Mouse (Mus musculus): ENCODE results near the gene Entpd2. TPM values are rescaled to one million over a fixed set of nuclear protein-coding genes. Genes with fewer than 3 reads are reported as not detected.
A peak's percentile ranks its signal among the peaks of the same experiment; 100 is the strongest.

Gene Entpd2
- 18.8 and 23.8 TPM in 2 replicates for polyA plus RNA-seq (2012; rRNA removed)

DNA sequence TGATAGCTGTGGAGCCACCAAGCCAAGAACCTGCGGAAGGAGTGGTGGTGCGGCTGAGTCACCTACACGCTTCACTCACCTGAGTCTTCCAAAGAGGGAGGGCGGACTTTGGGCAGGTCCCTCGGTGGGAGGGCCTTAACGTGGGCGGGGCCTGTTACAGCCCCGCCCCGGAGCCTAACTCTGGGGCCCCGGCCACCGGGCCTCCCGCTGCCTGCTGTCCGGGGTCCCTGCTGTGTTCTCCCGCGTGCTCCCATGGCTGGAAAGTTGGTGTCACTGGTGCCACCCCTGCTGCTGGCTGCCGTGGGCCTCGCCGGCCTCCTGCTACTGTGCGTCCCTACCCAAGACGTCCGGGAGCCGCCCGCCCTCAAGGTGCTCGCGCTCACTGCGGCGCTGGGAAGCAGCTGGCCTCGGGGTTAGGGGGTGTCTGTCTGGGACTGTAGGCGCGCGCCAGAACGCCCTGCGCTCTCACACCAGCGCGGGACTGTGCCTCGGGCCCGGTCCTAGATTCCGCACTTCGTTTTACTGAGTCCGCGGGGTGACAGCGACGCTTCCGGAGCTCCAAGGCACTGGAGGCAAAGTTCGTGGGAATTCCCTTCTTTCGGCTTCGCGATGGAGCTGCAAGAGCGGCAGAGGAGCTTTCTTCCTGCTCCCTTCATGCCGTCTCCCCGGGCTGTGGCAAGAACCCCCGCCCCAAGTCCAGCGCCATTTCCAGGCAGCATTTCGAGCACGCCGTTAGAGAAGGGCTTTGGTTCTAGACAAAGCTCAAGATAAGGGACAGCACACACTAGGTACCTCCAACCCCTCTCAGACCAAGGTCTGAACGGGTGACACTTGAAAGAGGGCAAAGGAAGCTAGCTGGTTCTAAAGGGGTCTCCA, at the start of gene Entpd2:
TSS of gene Entpd2 (plus strand) at position 154 of the 876 bp plus-strand sequence.
- WGBS: 4% methylated on average over 57 of the region's 57 CpGs
- Histone ChIP-seq H3K27me3 (replicated peaks; ENCODE audit: control insufficient read depth, insufficient read depth, low read length) (no peaks in the 10 kb centered on the region), H3K4me3 (ENCODE audit: insufficient read depth, low read depth, low read length) (peak within 1 kb of the TSS; percentile 59), H3K27ac (ENCODE audit: insufficient read depth, low read depth, low read length) (no peak within 1 kb of the TSS), H3K4me1 (ENCODE audit: control insufficient read depth, insufficient read depth, low read length) (peaks cover 8% of the 10 kb centered on the region; the same call in 1 of the 2 replicates), H3K36me3 (ENCODE audit: control insufficient read depth, insufficient read depth, low read length) (no peaks in the 10 kb centered on the region)
- peak; percentile 73 for DNase-seq
- TF ChIP-seq CTCF (conservative IDR thresholded peaks at IDR 0.05; ENCODE audit: insufficient read depth, insufficient read length, low read depth, low read length) (0 out of 2 replicates have a peak, but pooled peaks have one; percentile 27), POLR2A (IDR thresholded peaks at IDR 0.05; ENCODE audit: low read depth, low read length) (no peak)

DNA sequence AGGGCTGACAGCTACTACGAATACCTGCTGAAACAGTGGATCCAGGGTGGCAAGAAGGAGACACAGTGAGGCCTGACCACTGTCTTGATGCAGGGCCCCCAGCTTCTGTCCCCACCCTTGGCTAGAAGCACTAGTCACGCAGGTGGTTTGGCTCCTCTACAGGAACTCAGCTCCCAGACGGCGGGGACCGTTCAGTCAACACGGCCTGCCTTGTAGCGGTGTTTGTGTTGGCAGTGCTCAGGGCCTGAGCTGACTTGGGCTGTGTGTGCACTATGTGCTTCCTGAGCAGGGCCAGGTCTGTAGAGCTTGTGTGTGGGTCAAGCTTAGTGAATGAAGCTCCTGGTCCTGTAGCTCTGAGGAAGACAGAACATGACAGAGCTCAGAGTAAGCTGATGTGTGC, 47.5 kb upstream of the Entpd2 start:
- no peak overlapping the region for H3K27ac ChIP-seq (ENCODE audit: insufficient read depth, low read depth, low read length)
- no peaks in the 10 kb centered on the region for H3K27me3 ChIP-seq (replicated peaks; ENCODE audit: control insufficient read depth, insufficient read depth, low read length)
- peaks cover 1% of the 10 kb centered on the region for H3K36me3 ChIP-seq (ENCODE audit: control insufficient read depth, insufficient read depth, low read length)
- DNase-seq: no peak
- TF ChIP-seq CTCF (conservative IDR thresholded peaks at IDR 0.05; ENCODE audit: insufficient read depth, insufficient read length, low read depth, low read length): no peak
- H3K4me1 ChIP-seq (ENCODE audit: control insufficient read depth, insufficient read depth, low read length): no peaks in the 10 kb centered on the region
- 75% methylated on average over 7 of the region's 7 CpGs for WGBS
- H3K4me3 ChIP-seq (ENCODE audit: insufficient read depth, low read depth, low read length): no peak overlapping the region

DNA sequence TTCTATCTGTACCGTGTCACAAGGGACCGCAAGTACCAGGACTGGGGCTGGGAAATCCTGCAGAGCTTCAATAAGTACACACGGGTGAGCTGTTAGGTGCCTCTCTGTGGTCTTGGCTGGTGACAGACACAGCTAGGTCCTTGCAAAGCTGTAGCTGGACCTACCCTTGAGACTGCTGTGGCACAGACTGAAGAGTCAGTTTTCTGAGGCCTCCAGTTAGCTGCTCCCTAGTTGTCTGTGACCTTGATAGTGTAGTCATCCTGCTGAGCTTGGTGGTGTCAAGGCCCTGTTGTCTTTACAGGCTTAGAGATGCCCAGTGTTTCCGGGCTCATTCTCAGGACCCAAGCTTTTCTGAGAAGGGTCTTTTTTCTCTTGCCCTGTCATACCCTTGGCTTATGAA, 46.2 kb upstream of the Entpd2 start:
- H3K27ac ChIP-seq (ENCODE audit: insufficient read depth, low read depth, low read length): no peak overlapping the region
- no peak for TF ChIP-seq CTCF (conservative IDR thresholded peaks at IDR 0.05; ENCODE audit: insufficient read depth, insufficient read length, low read depth, low read length)
- TF ChIP-seq POLR2A (IDR thresholded peaks at IDR 0.05; ENCODE audit: low read depth, low read length): no peak
- H3K36me3 ChIP-seq (ENCODE audit: control insufficient read depth, insufficient read depth, low read length): peaks cover 1% of the 10 kb centered on the region
- 97% methylated on average over 4 of the region's 4 CpGs for WGBS
- no peak overlapping the region for H3K4me3 ChIP-seq (ENCODE audit: insufficient read depth, low read depth, low read length)
- no peak for DNase-seq
- H3K4me1 ChIP-seq (ENCODE audit: control insufficient read depth, insufficient read depth, low read length): no peaks in the 10 kb centered on the region
- H3K27me3 ChIP-seq (replicated peaks; ENCODE audit: control insufficient read depth, insufficient read depth, low read length): no peaks in the 10 kb centered on the region

DNA sequence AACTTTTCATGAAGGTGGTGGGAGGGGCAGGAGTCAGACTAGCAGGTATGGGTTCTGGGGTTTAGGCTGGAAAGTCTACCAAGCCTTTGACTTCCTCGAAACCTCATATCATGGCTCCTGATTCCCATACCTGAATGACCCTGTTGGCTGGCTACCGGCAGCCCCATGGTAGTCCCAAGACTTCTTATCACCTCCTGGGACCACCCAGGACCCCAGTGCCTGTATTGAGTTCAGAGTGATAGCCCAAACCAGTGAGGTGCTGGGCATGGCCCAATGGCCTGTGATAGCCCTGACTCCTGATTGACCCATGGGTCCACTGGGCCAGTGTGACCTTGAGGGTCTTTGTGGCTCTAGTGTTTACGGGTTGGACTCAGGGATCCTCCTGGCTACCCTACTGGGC, 45.0 kb upstream of the Entpd2 start:
- Histone ChIP-seq H3K27me3 (replicated peaks; ENCODE audit: control insufficient read depth, insufficient read depth, low read length) (no peaks in the 10 kb centered on the region), H3K27ac (ENCODE audit: insufficient read depth, low read depth, low read length) (no peak overlapping the region), H3K36me3 (ENCODE audit: control insufficient read depth, insufficient read depth, low read length) (peaks cover 1% of the 10 kb centered on the region), H3K4me3 (ENCODE audit: insufficient read depth, low read depth, low read length) (no peak overlapping the region), H3K4me1 (ENCODE audit: control insufficient read depth, insufficient read depth, low read length) (peaks cover 6% of the 10 kb centered on the region; the same call in 1 of the 2 replicates)
- WGBS: 95% methylated on average over 3 of the region's 3 CpGs
- TF ChIP-seq CTCF (conservative IDR thresholded peaks at IDR 0.05; ENCODE audit: insufficient read depth, insufficient read length, low read depth, low read length) (no peak), POLR2A (IDR thresholded peaks at IDR 0.05; ENCODE audit: low read depth, low read length) (no peak)
- no peak for DNase-seq

DNA sequence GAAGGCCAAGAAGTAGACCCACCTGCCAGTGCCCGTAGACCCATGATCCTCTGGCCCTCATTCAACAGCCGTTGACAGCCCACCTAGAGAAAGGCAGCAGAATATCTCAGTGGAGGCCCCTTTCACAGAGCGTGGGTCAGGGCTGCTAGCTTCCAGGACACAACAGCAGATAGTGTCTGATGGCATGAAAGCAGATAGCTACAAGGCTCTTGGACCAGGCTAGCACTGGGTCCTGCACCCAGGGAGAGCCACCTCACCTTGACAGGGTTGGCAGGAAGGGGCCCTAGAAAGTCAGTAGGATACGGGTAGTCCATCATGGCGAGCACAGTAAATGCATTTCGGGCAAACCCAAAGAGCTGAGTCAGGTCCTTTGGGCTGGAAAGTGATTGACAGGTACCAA, 41.5 kb upstream of the Entpd2 start:
- Histone ChIP-seq H3K36me3 (ENCODE audit: control insufficient read depth, insufficient read depth, low read length) (no peaks in the 10 kb centered on the region), H3K4me1 (ENCODE audit: control insufficient read depth, insufficient read depth, low read length) (peaks cover 9% of the 10 kb centered on the region; the same call in 1 of the 2 replicates), H3K27me3 (replicated peaks; ENCODE audit: control insufficient read depth, insufficient read depth, low read length) (no peaks in the 10 kb centered on the region), H3K27ac (ENCODE audit: insufficient read depth, low read depth, low read length) (no peak overlapping the region), H3K4me3 (ENCODE audit: insufficient read depth, low read depth, low read length) (no peak overlapping the region)
- no peak for TF ChIP-seq CTCF (conservative IDR thresholded peaks at IDR 0.05; ENCODE audit: insufficient read depth, insufficient read length, low read depth, low read length)
- no peak for TF ChIP-seq POLR2A (IDR thresholded peaks at IDR 0.05; ENCODE audit: low read depth, low read length)
- WGBS: 73% methylated on average over 6 of the region's 6 CpGs
- DNase-seq: no peak

DNA sequence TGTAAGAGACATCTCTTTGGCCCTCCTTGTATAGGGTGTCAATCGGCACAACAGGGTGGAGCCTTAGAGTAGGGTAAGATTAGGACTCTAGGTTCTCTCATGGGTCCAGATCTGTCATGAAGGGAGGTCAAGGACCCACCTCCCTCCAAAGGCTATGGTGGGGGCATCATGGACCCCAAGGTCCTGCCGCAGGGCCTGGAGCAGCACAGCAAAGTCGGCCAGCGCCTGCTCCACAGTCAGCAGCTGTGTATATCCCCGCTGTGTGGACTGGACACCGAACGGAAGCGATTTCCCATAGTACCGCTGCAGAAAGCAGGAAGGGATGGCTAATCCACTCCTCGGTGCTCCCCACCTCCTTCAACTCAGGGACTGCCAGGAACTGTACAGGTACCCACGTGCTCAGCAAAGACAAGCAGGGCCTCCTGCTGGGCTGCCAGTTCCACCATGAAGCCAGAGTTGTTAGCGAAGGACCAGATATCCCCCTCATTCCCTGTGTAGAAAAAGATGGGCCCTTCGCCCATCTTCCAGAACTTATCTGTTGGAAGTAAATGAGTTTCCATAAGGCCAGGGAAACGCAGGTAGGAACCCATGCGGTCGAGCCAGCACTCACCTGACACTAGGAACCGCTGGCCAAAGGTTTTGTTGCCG, 40.1 kb upstream of the Entpd2 start:
- peaks cover 9% of the 10 kb centered on the region; the same call in 1 of the 2 replicates for H3K4me1 ChIP-seq (ENCODE audit: control insufficient read depth, insufficient read depth, low read length)
- H3K4me3 ChIP-seq (ENCODE audit: insufficient read depth, low read depth, low read length): peak overlapping the region; percentile 66
- no peaks in the 10 kb centered on the region for H3K36me3 ChIP-seq (ENCODE audit: control insufficient read depth, insufficient read depth, low read length)
- WGBS: 38% methylated on average over 18 of the region's 18 CpGs
- H3K27ac ChIP-seq (ENCODE audit: insufficient read depth, low read depth, low read length): no peak overlapping the region
- TF ChIP-seq CTCF (conservative IDR thresholded peaks at IDR 0.05; ENCODE audit: insufficient read depth, insufficient read length, low read depth, low read length): no peak
- no peak for TF ChIP-seq POLR2A (IDR thresholded peaks at IDR 0.05; ENCODE audit: low read depth, low read length)
- no peaks in the 10 kb centered on the region for H3K27me3 ChIP-seq (replicated peaks; ENCODE audit: control insufficient read depth, insufficient read depth, low read length)
- no peak for DNase-seq

All from kidney, adult 2 months (tissue).